Mouse (Mus musculus): ENCODE data around the gene Car2. TPM values are rescaled to one million over a fixed set of nuclear protein-coding genes. Genes with fewer than 3 reads are reported as not detected.

Car2 gene
- total RNA-seq, 2 experiments from 2014 or later: 38.0 to 50.9 TPM

DNA sequence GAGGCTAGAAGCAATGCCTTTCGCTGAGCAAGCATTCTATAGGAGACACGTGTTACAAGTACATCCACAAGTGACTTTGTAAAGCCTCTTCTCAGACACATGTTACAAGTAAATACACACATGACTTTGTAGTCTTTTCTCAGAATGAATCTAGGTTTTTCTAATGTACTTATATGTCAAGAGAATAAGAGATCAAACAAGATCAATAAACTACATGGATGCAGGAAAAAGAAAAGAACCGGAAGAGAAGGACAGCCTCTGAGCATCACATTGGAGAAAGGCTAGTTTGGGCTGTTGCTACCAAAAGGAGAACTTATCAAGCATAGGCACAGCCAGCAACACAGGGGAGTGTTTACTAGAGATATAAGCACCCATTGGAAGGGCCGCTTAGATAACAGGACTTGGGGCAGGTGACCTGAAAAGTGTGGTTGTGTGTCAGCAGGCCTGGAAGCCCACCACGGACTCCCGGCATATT is 7.3 kb upstream of the Car2 start:
- DNase-seq: no peak

DNA sequence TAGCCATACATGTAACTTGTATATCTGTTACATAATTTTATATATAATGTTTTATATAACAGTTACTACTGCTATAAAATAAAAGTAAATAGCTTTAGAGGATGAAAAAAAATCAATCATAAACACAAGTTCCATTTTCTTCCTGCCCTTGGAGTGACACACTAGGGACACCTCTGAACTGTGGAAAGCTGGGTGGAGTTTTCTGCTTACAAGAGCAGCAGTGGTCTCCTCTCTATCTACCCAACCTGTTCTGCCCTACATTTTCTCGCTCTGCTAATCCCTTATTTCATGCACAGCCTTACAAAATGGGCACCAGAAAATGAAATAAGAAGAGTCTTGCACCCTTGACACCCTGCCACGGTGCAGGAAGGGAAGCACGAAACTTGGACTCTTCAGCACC is 6.8 kb upstream of the Car2 start:
- no peak for DNase-seq

DNA sequence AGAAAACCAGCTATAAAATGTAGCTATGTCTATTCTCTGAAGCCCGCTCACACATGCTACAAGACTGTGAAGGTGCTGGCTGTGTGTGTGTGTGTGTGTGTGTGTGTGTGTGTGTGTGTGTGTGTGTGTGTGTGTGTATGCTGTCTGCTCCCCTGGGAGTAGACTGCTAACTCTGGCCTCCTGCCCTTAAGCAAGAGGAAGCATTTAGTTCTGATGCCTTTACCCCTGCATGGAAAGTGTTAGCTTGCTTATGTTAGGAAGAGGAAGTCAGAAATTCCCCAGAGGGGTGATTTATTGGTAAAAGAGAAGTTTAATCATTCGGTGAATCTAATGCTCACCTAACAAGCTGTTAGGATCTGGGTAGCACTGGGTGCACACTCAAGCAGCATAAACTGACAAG is 5.8 kb upstream of the Car2 start:
- no peak for DNase-seq

DNA sequence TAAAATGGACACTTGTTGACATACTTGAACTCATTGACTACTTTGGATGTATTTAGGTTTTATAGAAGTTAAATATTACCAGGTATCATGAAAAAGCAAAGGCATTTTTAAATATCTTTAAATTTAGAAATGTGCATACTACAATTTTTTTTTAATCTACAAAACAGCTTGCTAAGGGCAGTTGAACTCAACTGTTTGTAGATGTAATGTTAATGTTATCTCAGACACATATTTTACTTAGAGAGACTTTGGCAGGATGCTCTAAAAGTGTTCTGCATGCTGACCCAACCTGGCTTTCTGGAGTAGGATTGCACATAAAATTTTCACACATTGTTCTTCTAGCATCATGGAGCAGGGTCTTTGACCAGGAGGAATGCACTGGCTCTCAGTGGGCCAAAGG is 4.1 kb upstream of the Car2 start:
- DNase-seq: no peak

DNA sequence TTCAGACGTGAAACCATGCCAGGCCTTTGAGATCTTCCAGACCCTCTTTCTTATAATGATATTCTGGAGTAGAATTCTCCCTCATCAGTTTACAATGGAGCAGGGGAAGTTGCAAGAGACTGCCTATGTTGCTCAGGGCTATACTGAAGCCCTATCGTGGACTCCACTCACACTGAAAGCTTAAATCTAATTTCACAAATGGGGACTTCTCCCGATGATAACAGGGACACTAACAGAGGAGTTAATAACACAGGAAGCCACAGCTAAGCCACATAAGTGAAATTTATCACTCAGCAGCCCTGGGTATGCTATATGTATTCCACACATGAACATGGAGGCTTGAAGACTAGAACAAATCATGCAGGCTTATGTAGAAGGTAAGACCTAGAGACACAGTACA is 3.3 kb upstream of the Car2 start:
- DNase-seq: no peak

DNA sequence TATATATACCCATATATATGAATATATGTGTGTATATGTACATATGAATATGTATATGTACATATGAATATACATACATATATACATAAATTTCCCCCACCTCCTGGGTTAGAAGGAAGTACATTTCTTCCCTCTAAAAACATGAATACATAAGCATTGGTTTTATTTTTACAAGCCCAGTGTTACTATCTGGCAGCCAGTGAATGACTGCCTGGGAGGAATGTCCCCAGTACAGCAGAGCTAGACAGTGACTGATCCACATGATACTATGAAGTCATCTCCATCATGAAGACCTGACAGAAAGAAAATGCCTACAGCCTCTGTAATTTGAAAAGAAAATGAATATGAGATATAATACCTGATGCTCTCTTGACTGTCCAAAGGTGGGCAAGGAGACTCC is 1.2 kb upstream of the Car2 start:
- no peak for DNase-seq

DNA sequence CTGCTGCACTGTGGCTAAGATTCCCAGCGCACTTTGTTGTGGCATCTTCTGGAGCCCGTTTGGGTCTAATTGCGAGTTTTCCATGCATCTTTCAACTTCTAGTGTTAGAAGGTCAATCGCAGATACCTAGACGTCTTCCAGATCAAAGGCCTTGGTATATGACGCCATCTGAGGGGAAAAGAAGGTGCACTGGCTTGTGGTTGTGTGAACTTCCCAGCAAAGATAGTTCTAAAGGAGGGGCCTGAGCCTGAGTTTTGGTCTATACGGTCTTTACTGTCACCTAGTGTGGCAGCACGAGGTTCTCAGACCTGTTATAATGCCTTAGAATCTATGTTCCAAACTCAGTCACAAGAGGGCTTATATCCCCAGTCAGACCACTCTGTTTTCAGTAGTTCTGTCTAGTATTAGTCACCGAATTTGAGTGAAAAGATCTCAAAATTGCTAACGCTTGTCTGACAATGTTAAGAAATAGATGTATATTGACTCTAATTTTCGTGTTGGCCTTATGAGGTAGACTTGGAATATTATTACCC is 1.1 kb downstream of the Car2 start:
- DNase-seq: no peak

DNA sequence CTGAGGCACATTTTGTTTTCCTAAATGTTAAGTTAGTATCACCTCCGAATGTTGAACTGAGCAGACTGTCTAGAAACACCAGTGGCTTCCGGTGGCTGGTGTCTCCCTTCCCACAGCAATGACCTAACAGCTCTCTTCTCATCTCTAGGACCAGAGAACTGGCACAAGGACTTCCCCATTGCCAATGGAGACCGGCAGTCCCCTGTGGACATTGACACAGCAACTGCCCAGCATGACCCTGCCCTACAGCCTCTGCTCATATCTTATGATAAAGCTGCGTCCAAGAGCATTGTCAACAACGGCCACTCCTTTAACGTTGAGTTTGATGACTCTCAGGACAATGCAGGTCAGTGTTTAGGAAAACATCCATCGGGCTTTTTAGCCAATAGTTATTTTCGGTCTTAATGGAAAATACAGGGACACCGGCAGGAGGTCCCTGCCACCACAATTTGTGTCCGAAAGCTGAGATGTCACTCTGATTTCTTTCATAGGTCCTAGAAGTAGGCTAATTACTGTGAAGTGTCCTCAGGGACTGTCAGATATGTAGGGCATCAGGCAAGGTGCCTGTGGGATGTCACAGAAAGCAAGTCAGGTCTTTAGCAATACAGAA is 1.7 kb downstream of the Car2 start:
- no peak for DNase-seq

DNA sequence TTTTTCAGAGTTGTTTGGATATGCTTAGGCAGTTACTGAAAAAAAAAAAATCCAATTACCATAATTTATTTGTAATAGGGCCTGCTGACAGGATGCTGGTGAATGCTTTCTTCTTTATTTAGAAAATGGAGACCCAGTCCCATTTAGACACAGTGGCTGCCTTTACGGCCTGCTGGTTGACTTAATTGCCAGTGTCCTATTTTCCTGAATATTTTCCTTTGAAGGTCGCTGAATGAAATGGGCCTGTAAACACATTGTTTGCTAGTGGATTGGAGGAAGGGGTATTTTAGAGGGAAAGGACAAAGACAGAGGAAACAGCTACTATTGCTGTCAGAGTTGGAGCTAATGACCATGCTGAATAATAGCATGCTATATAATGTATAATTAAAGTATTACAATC is 2.5 kb downstream of the Car2 start:
- no peak for DNase-seq

DNA sequence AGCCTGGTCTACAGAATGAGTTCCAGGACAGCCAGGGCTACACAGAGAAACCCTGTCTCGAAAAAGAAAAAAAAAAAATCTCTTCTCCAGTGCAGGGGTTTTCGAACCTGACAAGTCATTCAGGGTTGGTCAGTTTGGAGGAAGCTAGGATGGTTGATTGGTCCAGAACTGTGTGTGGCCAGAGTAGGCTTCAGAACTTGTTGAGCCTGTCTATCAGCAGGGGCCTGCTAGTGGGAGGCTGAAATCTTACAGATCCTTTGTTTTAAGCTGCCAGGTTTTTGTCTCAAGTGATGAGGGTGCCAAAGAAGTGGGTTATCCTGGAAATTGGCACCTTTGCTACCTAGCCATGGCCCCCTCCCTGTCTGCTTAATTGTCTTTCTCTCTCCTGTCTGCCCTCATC is 3.0 kb downstream of the Car2 start:
- DNase-seq: no peak

DNA sequence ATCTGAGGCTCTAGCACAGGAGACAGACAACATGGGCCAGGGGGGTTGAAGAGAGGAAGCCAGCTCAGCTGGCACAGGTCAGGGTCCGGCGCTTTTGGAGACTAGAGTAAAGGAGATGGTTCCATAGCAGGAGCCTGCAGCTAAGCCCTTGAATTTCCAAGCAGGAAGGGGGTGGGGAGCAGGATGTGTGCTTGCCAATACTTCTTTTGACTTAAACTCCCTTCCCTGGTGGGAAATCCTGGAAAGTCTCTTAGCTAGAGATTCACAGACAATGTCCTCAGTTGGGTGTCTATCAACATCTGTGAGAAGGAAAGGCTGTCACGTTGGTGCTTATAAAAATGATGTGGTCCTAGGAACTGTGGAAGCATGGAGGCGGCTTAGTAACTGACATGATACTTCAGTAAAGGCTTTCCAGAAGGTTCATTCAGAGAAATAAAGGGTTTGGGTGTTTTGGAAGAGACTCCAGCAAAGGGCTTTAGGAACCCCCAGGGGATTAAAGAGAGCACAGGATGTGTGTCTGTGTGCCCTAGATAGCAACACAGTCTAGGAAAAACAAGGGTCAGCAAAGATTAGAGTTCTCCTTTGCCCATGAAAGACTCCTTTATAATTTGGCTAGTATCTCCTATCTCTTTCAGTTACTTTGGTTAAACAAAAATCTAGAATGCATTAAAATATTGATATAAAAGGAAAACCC is 3.8 kb downstream of the Car2 start:
- DNase-seq: no peak

DNA sequence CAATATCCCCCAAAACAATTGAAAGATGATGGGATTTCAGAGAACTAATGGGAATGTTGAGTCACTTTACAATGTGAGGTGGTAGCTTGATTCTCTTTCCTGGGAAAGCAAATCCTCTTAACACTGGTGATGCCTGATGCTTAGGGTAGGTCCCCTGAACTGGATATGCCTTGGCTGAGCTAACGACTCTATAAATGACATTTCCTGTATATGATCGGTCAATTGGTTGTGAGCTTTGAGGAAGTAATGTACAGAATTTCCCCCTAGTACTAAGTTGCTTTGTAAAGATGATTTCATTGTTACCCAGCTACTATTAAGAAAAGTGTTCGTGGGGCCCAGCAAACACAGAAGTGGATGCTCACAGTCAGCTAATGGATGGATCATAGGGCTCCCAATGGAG is 6.9 kb downstream of the Car2 start:
- no peak for DNase-seq

DNA sequence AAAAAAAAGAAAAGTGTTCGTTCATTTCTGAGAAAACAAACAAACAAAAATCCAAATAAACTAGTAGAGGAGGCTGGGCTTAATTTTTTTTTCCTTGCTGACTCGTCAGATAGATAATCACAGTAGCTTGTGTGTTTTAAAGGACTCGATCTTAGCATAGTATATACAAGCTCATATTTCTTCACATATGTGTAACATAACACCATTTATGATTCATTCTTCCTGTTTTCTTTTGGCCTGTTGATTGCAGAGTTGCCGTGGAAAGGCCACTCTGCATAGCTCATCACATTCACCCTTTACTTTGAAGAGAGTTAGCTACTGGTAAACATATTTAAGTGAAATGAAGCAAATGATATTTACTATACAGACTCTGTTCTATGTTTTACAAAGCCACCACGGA is 7.6 kb downstream of the Car2 start:
- DNase-seq: no peak

DNA sequence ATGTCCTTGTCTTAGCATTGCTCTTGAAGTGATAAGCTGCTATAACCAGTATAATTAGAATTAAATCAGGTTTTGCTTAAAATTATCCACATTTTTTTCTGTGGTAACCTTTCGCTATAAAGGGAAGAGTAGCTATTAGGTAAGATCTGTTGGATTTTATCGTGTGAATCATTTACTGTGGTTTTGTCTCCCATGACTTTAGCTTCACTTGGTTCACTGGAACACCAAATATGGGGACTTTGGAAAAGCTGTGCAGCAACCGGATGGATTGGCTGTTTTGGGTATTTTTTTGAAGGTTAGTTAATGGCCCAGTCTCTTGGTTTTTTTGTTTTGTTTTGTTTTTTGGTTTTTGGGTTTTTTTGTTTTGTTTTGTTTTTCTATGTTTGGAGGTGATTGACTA is 9.3 kb downstream of the Car2 start:
- DNase-seq: no peak

DNA sequence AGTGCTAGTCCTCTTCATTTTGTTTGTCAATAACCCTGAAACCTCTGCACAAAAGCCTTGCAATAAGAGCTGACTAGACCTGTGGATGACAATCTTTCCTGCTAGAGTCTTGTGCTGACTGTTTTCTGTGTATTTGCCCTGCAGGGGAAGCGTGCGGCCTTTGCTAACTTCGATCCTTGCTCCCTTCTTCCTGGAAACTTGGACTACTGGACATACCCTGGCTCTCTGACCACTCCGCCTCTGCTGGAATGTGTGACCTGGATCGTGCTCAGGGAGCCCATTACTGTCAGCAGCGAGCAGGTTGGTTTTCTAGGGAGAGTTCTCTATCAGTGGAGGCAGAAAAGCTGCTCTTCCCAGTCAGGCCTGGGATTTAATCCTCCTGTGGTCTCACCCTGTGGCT is 11.7 kb downstream of the Car2 start:
- DNase-seq: no peak

DNA sequence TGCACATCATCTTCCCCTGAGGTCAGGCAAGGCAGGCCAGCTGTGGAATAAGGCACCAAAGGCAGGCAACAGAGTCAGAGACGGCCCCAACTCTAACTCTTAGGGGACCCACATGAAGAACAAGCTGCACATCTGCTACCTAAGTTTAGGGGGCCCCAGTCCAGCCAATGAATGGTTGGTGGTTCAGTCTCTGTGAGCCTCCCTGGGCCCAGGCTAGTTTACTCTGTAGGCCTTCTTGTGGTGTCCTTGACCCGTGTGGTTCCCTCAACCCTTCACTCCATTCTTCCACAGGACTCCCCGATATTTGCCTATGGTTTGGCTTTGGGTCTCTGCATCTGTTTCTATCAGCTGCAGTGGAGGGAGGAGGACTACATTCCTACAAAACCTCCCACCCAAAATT is 17.3 kb downstream of the Car2 start:
- no peak for DNase-seq

DNA sequence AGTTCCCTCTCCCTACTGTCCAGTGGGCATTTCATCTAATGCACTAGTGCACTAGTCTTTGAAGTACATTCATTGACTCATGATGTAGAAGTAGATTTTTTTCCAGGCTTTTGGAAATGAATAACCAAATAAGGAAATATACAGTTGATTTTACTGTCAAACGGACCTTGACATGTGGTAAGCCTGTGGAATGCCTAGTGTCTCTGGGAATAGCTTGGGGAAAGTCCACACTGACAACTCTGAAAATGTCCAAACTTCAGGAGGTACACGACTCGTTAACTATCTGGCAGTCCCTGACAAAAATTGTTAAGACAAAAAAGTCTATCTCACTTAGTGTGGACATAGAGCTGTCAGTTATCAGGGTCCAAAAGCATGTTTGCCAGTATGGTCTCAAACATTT is 18.1 kb downstream of the Car2 start:
- no peak for DNase-seq

DNA sequence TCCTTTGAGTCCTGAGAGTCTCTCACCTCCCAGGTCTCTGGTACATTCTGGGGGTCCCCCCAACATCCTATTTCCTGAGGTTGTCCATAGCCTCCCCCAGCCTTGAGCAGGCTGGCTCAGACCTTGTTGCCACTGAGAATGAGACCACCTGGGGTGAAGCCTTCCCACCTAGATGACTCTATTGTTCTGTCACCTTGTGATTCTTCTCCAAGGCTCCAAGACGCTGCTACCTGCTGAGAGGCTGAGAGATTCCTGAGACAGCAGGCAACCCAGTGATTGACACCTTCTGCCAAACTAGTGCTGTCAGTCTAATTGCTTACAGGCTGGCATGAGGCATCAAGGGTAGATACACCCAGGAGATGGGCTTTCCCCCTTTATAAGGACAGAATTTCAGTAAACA is 21.2 kb downstream of the Car2 start:
- no peak for DNase-seq

DNA sequence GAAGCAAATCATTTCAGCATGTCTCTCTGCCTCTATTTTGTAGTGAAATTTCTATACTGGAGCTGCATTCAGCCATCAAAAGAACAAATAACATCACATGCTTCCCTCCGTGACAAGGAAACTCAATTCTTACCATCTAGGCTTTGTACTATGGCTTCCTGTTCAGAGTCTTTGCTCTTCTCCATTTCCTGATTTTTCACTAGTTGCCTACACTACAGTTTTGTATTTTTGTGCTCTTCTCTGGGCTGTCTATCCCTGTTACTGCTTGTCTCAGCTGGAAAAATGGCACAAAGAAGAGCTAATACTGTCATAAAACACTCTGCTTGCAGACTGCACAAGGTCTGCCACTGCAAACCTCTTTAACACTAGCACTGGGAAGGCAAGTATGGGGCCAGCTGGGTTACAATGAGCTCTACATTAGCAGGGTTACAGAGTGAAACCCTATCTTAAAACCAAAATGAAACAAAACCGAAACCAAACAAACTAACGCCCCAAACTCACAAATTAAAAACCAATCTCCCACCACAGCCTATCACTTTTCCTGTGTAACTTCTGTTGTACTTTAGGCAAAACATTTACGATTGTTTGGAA is 26.0 kb downstream of the Car2 start:
- DNase-seq: no peak

DNA sequence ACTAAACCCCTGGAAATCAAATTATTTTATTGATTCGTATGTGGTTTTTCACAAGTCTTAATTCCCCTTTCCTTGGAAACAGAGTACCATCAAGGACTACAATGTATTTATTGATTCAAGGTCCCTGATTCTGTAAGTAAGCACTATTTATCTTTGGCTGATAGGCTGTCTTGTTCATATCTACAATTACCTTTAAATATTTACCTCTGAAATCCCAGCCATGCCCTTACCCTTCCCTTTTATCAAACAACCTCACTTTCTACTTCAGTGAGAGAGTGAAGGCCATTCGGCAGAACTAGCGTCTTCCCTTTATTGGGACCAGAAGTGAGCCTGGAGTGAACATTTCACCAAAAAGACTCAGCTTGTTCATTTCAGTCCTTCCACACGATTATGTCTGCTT is 27.7 kb downstream of the Car2 start:
- no peak for DNase-seq

DNA sequence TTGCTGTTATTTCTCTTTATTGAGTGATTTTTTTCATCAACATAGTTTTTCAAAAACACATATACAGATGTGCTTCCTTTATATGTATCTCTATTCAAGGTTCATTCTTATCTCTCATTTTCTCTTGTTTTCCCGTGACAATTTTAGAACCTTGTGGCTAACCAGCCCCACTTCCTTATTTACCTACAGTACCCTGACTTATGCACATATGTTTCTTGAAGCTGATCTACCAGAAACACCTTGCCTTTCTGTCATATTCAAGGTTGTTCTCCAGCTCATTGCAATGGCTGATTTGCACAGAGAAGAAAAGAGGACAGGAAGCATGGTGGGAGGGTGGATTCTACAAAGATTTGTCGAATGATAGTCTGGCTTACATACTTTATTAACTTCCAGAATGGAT is 29.3 kb downstream of the Car2 start:
- no peak for DNase-seq

DNA sequence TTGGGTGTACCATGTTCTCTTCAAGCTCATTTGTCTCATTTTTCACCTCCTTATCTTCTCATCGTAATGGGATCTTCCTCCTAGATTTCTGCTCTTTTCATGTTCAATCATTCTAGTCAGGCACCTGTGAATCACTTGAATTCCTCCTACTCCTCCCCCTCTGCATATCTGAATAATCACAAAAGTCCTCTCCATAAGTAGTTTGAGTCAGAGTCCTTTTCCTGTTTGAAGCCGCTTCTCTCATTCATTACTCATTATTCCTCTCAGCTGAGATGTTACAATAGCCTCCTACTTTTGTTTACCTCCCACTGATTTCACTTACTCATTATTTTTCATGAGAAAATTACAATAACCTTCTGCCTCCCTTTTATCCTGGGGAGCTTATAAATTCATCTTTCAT is 31.2 kb downstream of the Car2 start:
- no peak for DNase-seq

DNA sequence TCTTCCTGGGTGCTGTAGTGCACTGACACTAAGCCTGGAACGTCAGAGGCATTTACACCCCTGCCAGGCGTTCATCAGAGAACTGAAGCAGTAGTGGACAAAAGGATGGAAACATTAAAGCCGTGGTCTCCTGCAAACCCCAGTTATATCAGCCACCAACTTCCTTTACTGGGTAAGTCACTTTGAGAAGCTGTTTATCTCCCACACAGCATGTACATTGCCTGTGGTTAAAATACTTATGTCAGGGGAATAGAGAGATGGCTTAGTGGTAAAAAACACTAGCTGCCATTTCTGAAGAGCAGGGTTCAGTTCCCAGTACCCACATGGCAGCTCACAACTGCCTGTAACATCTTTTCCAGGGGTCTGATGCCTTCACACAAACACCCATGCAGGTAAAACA is 58.6 kb downstream of the Car2 start:
- no peak for DNase-seq

DNA sequence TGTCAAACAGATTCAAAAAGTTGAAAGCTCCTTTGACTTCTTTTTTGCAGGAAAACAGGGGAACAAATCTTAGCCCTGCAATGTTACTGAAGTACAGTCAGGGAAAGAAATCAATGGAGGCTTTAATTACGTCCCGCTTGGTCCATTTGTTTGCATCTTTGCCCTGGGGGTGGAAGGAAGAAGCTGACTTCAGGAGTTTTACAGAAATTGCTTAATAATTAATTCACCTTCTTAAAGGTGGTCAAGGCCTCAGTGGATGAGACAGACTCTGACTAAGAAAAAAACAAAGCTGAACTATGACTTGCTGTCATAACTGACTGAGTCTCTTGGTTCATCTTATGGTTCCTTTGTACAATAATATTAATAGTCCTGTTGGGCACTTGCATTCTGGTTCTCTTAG is 59.6 kb downstream of the Car2 start:
- DNase-seq: no peak

Measured in adrenal gland, postnatal 10 days (tissue).